Mouse (Mus musculus) mouse embryonic stem cell (cell line): Measurements from ENCODE around the gene Kcnb1.
"Not testable (repeated sequence)": the region's sequence is repeated elsewhere in the genome, so short reads cannot be mapped to it uniquely, and the experiment has no call there.

Experiments
- in situ Hi-C, 2 experiments: fragments of 300-500 bp; cut with MboI; formaldehyde crosslinking; loops; 1 replicate in 1 of 2; 3 replicates in 1 of 2; pipeline ENCODE4 v1.14.3; 2019 to 2020; ENCODE audit warnings: low sequenced_read_pairs in 2 of 2, low pct_unique_long_range_greater_than_20kb in 1 of 2, mixed read lengths in 1 of 2; ENCODE audit not compliant: unreplicated experiment in 1 of 2

Kcnb1 gene

GRCm38 (mm10) chr2:167212089-167212488, 22.1 kb upstream of the Kcnb1 start:
- in situ Hi-C loops = loop anchor here in 1 of 2 experiments (5.0 kb wide), 2 partner anchors 100 to 140 kb away; no protein-coding TSS in a partner anchor

GRCm38 (mm10) chr2:167209900-167210299, 19.9 kb upstream of the Kcnb1 start:
- in situ Hi-C loops = loop anchor here in 1 of 2 experiments (5.0 kb wide), 2 partner anchors 98 to 138 kb away; no protein-coding TSS in a partner anchor

DNA sequence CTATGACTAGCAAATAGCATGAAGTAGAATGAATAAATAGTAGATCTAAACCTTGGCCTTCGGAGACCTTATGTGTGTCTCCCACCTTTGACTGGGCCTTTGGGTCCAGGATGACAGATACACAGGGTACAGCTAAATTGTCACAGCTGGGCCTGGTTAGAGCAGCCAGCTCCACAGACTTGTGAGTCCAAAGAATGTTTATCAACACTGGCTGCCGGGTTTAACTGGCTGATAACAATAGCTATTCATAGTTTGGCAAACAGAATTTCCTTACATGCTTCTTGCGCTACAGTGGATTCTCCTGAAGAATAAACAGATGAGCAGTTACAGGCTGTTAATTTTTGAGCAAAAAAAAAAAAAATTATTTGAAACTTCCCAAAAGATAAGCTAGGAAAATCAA, 19.0 kb upstream of the Kcnb1 start:
- in situ Hi-C loops = no loop called here

DNA sequence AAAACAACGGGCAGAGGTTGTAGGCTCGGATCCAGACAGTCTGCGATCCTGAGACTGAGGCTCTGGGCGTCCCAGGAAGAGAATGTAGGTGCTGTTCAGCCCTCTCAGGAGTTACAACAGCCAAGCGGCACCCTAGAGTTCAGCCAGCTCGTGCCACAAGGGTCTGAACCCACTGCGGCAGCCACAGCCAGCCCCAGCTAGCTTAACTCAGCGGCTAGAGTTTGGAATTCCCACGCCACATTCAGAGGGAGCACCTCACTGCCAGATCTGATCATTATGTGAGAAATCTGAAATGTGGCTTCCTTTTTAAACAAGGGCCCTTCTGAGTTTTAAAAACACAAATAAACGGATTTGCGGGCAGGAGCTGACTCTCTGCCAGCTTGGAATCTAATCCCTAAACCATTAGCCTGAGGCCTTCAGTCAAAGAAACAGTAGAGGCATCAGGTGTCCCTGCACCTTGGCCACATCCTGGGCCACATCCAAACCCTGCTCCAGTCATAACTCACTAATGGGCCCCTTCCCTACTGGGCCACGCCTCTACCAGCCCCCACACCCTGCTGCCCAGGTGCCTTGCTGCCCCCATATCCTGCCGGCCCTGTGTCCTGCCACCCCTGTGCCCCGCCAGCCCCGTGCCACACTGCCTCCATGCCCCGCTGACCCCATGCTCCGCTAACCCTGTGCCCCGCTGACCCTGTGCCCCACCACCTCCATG, 16.1 kb upstream of the Kcnb1 start:
- in situ Hi-C loops = no loop called here

- in situ Hi-C loops = not testable (repeated sequence)
These were observed 14.7 kb upstream of the Kcnb1 start for GRCm38 (mm10) chr2:167204686-167205085.

GRCm38 (mm10) chr2:167203505-167204166, 13.7 kb upstream of the Kcnb1 start:
- in situ Hi-C loops = no loop called here

GRCm38 (mm10) chr2:167201463-167202291, 11.7 kb upstream of the Kcnb1 start:
- in situ Hi-C loops = no loop called here

DNA sequence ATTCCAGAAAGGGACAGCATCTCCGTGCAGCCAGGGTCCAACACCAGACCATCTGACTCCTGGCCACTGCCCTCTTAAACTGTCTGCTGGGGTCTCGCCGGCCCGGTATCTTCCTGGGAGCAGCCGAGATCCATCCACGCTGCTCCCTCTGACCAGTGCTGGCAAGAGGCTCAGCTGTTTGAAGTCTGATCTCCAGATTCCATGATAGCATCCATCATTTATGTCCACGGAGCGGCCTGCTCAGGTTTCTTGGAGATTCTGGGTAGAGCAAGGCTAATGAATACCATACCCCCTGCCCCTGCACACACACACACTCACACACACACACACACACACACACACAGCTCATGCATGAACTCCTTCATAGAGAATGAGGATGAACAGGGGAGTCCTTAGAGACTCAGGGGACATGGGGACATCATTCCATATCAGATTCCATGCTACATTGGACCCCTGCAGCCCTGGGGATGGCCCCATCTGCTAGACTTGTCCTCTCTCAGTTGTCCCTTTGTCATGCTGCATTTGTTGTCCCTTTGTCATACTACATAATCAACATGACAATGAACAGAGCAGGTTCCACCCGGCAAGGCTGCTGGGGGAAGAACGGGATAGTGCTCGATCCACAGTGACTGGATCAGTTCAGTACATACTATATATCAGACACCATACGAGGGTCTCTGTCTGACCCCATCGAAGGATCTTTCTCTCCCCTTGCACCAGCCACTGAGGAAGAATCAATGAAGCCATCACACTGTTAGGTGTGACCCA, 8.9 kb upstream of the Kcnb1 start:
- in situ Hi-C loops = loop anchor here in 1 of 2 experiments (5.0 kb wide), 1 partner anchor 87 kb away; no protein-coding TSS in a partner anchor

GRCm38 (mm10) chr2:167193361-167193760, 3.4 kb upstream of the Kcnb1 start:
- in situ Hi-C loops = no loop called here

GRCm38 (mm10) chr2:167189291-167190075, 472 bp downstream of the Kcnb1 start:
- in situ Hi-C loops = no loop called here

DNA sequence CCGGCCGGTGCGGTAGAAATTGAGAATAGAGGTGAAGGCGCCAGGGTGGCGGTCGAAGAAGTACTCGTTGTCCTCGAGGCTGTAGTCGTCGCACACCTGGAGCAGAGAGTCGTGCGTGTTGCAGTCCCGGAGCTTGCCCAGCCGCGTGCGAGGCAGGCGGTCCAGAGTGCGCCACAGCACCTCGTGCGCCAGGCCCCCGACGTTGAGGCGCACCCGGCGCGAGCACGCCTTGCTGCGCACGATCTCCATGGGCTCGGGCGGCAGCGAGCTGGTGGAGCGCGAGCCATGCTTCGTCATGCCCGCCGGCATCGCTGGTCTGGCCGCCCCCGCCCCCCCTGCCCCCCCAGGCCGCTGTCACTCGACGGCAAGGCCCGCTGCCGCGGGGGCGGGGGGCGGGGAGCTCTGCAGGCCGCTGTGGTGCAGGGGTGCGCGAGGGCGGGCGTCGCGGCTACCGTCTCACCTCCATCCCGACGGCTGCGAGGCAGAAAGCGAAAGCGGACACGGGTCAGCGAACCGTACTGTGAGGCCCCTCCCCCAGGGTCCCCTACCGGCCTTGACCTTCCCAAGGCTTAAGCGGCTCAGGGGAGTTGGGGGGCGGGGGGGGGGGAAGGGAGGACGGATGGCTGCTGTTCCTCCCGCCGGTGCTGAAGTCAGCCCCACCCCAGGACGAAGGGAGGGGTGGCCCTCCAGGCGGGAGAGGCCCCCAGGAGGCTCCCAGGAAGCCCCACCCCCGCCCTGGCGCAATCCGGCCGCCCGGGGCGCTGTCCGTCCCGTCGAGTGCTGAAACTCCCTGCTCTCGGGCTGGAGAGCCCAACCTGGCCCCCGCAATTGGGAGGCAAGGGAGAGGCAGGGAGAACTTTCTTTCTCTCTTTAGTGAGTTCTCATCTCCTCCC, 1.4 kb downstream of the Kcnb1 start:
- in situ Hi-C loops = no loop called here

DNA sequence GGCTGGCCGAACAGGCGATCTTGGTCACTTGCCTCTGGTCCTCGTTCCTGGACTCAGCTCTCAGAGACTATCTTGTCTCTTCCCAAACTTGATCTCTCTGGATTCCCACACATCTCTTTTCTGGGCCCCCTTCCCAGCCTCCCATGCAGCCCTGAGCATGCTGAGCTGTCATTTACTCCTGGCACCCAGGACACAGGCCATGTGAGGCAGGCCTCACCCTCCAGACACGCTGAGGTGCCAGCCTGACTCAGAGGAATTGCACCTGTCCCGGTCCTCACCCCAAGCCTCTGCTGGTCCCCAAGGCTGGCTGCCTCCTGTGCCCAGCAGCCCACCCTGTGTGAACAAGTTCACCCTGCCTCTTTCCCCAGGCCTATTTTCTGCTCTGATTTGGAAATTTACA, 2.8 kb downstream of the Kcnb1 start:
- in situ Hi-C loops = no loop called here

GRCm38 (mm10) chr2:167186544-167186943, 3.4 kb downstream of the Kcnb1 start:
- in situ Hi-C loops = no loop called here

GRCm38 (mm10) chr2:167186003-167186402, 4.0 kb downstream of the Kcnb1 start:
- in situ Hi-C loops = no loop called here

DNA sequence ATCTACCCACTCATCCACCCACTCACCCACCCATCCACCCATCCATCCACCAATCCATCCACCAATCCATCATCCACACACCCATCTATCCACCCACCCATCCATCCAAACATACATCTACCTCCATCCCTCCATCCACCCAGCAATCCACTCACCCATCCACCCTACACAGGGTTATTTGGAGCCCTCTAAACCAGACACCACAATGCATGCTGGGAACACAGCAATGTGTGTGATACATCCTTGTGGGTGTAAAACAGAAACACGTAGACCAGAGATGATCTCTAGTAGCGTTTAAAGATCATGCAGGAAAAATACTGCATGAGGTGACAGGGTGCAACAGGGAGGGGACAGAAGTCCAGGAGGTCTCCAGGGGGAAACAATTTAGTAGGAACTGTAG, 4.5 kb downstream of the Kcnb1 start:
- in situ Hi-C loops = no loop called here

DNA sequence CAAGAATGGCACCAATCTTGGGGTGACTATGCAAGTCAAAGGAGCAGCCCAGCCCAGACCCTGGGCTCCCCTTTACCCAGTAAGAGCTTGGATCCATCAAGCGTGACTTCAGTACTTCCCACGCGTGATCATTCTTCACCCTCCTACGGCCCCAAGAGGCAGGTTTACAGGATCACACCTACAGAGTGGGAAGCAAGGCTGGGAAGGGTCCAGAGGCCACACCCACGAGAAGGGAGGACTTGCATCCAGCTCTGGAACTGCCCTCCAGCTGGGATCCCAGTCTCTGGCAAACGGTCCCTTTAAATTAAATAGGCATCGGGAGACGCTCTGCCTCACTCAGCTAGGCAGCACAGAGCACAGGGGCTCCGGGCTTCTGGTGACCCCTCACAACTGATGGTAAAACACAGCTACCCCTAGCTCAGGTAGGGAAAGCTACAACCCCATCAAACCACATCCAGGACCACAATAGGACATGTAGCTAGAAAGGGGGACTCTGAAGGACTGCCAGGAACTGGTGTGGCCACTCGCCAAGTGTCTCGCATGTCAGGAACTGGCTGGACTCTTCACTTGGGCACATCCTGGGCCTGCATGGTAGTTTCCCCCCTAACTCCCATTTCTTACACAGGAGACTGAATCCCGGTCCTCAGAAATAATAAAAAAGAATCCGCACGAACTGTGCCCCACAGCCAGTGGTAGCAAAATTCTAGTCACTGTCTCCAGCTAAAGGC, 8.1 kb downstream of the Kcnb1 start:
- in situ Hi-C loops = no loop called here
